ENCODE assay signal across 26 mouse cellular contexts in genomic region chrX:145090360-145090759, GRCm38 (mm10).
A peak's percentile ranks its signal among the peaks of the same experiment; 100 is the strongest.
DNase-seq lines count a peak whose midpoint lies in the region; ATAC-seq and TF ChIP-seq lines count a peak whose summit lies in the region.
"Had no signal": no experiment of that assay in that cellular context is flagged by ENCODE, and none has a peak within 500 bp of the region (broad histone marks: within the 10 kb centered on the region; RNA-seq: fewer than 3 reads in every experiment).

No protein-coding gene starts in this region.

- H3K27ac ChIP-seq in MEL (ENCODE audit: control insufficient read depth, low read depth, low read length), result no peak overlapping the region
- H3K27ac ChIP-seq: embryonic facial prominence, embryonic 13.5 days; embryonic facial prominence, embryonic 15.5 days; forebrain, embryonic 10.5 days; forebrain, embryonic 12.5 days had no signal

- peak; percentile 57 to 81 for TF ChIP-seq EP300 in MEL (IDR thresholded peaks at IDR 0.05; ENCODE audit: low read depth in 1 of 2, low read length in 2 of 2)

- TF ChIP-seq RAD21 in MEL (IDR thresholded peaks at IDR 0.05; ENCODE audit: low read depth, low read length), result no peak

- H3K4me1 ChIP-seq in MEL (ENCODE audit: control insufficient read depth in 1 of 2, insufficient read depth in 2 of 2, low read length in 2 of 2), result peaks cover 2 to 4% of the 10 kb centered on the region in 2 experiments; a peak in 2 of 4 replicates
- H3K4me1 ChIP-seq: embryonic facial prominence, embryonic 13.5 days; embryonic facial prominence, embryonic 15.5 days; forebrain, embryonic 10.5 days; forebrain, embryonic 12.5 days had no signal

- H3K27me3 ChIP-seq in MEL (ENCODE audit: control insufficient read depth in 1 of 2, insufficient read depth in 2 of 2, low read length in 2 of 2), result no peaks in the 10 kb centered on the region
- H3K27me3 ChIP-seq: CH12.LX; embryonic facial prominence, embryonic 13.5 days; embryonic facial prominence, embryonic 15.5 days; forebrain, embryonic 12.5 days had no signal

- H3K9me3 ChIP-seq in MEL (replicated peaks; ENCODE audit: insufficient read depth, low read length), result no peaks in the 10 kb centered on the region
- H3K9me3 ChIP-seq: embryonic facial prominence, embryonic 13.5 days; embryonic facial prominence, embryonic 15.5 days; forebrain, embryonic 10.5 days; forebrain, embryonic 12.5 days; G1E had no signal

- H3K79me2 ChIP-seq in MEL (ENCODE audit: control insufficient read depth, insufficient read depth, low read length, poor library complexity), result no peaks in the 10 kb centered on the region

- H3K4me3 ChIP-seq in MEL (ENCODE audit: control insufficient read depth in 1 of 2, insufficient read depth in 1 of 2, low read depth in 2 of 2, low read length in 2 of 2), result no peak overlapping the region
- H3K4me3 ChIP-seq: embryonic facial prominence, embryonic 13.5 days; embryonic facial prominence, embryonic 15.5 days; erythroblast, embryonic 14.5 days; forebrain, embryonic 10.5 days; forebrain, embryonic 12.5 days had no signal

- peak; percentile 81 for ATAC-seq in granulocyte monocyte progenitor cell, adult 5-6 weeks (replicated peaks; ENCODE audit: poor library complexity, severe bottlenecking)
- peak; percentile 75 for ATAC-seq in megakaryocyte progenitor cell, adult 5-6 weeks (replicated peaks; ENCODE audit: poor library complexity)
- ATAC-seq in activated CD4-positive, CD25-positive, alpha-beta regulatory T cell, adult 4 months, result no peak
- ATAC-seq: CD4-positive, CD25-positive, alpha-beta regulatory T cell, adult 4 months; forebrain, embryonic 14.5 days; forebrain, embryonic 16.5 days had no signal

- TF ChIP-seq CTCF in MEL (IDR thresholded peaks at IDR 0.05 in 2 of 3, conservative IDR thresholded peaks at IDR 0.05 in 1 of 3; ENCODE audit: control insufficient read depth in 1 of 3, insufficient read depth in 1 of 3, low read depth in 2 of 3, low read length in 3 of 3, poor library complexity in 1 of 3, severe bottlenecking in 1 of 3), result no peak

- H3K36me3 ChIP-seq in MEL (ENCODE audit: control insufficient read depth in 1 of 2, insufficient read depth in 2 of 2, low read length in 2 of 2), result no peaks in the 10 kb centered on the region; a peak in 1 of 4 replicates
- H3K36me3 ChIP-seq: embryonic facial prominence, embryonic 13.5 days; embryonic facial prominence, embryonic 15.5 days; forebrain, embryonic 10.5 days; forebrain, embryonic 12.5 days; G1E had no signal

- no peak for TF ChIP-seq POLR2A in MEL (IDR thresholded peaks at IDR 0.05; ENCODE audit: control insufficient read depth in 1 of 2, insufficient read depth in 1 of 2, low read depth in 1 of 2, low read length in 2 of 2, poor library complexity in 1 of 2)

- DNase-seq in MEL (ENCODE audit: low read depth, low spot score) (peak; percentile 39), MN1 (ENCODE audit: low spot score) (peak; percentile 5), liver (no peak)
- DNase-seq in right cerebral cortex, postnatal 14 days, result no peak
- no peak for DNase-seq in cerebellum, postnatal 36 days
- DNase-seq: adrenal gland, postnatal 25 days; B cell, adult 2 months; cerebellum, adult 11 months; cerebellum, adult 18-20 months; cerebellum, adult 8-10 months; cerebellum, adult 9-11 months; cerebellum, postnatal 14 days; embryo, embryonic 11 days had no signal

- H3K9ac ChIP-seq in MEL (ENCODE audit: control insufficient read depth, low read depth, low read length, poor library complexity, severe bottlenecking), result no peak overlapping the region
- H3K9ac ChIP-seq: embryonic facial prominence, embryonic 13.5 days; embryonic facial prominence, embryonic 15.5 days; forebrain, embryonic 12.5 days had no signal

TF ChIP-seq in MEL, 35 proteins besides CTCF, POLR2A, EP300 and RAD21:
- TF ChIP-seq RCOR1 (IDR thresholded peaks at IDR 0.05; ENCODE audit: low read depth, low read length) (peak; percentile 64; the same call in 1 of the 2 replicates), SMC3 (IDR thresholded peaks at IDR 0.05; ENCODE audit: low read depth, low read length) (no peak), ETS1 (IDR thresholded peaks at IDR 0.05; ENCODE audit: low read depth, low read length) (peak; percentile 39; the same call in 1 of the 2 replicates), TCF12 (IDR thresholded peaks at IDR 0.05; ENCODE audit: low read depth, low read length) (peak; percentile 30; the same call in 1 of the 2 replicates)
TF ChIP-seq in MEL: peak in this region for 3.

Comparison
In these comparisons a context has a peak if more than half of its experiments do, and no peak if none do; other contexts are left out.
1. DNase-seq: peak in MEL (single experiment) and MN1 (single experiment); none in right cerebral cortex, postnatal 14 days (single experiment), cerebellum, postnatal 36 days (0 of 2) and liver (single experiment).